22 mouse cellular contexts compared by ENCODE assay signal in the genomic region with DNA sequence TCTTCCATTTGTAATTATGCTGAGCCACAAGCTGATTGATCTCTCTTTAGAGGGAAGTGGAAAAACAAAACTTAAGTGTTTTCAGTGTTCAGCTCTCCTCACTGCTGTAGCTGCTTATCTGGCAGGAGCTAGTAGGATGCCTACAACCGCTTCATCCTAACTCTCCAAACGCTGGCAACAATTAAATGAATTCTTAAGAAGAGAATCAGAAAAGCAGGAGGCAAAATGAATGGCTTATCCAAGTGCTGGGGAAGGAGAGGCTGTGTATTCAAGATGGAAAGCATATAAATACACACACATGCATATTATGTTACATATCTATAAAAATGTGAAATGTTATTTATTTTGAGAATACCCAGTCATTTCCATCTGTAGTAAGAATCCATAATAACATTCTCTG.
DNase-seq lines count a peak whose midpoint lies in the region; ATAC-seq and TF ChIP-seq lines count a peak whose summit lies in the region.
"Had no signal": no experiment of that assay in that cellular context is flagged by ENCODE, and none has a peak within 500 bp of the region (broad histone marks: within the 10 kb centered on the region; RNA-seq: fewer than 3 reads in every experiment).

No protein-coding gene starts in this region.

- H3K27me3 ChIP-seq in forebrain, embryonic 15.5 days, result no peaks in the 10 kb centered on the region
- H3K27me3 ChIP-seq in forebrain, embryonic 13.5 days, result no peaks in the 10 kb centered on the region
- H3K27me3 ChIP-seq in forebrain, postnatal 0 days (ENCODE audit: insufficient read depth, low read length), result no peaks in the 10 kb centered on the region
- no peaks in the 10 kb centered on the region for H3K27me3 ChIP-seq in forebrain, embryonic 14.5 days (replicated peaks; ENCODE audit: control insufficient read depth, insufficient read depth, low read length)
- H3K27me3 ChIP-seq: CH12.LX; embryonic facial prominence, embryonic 12.5 days; forebrain, embryonic 12.5 days had no signal

- no peak overlapping the region for H3K9ac ChIP-seq in forebrain, embryonic 15.5 days (replicated peaks)
- H3K9ac ChIP-seq in forebrain, embryonic 13.5 days, result no peak overlapping the region
- no peak overlapping the region for H3K9ac ChIP-seq in forebrain, postnatal 0 days
- no peak overlapping the region for H3K9ac ChIP-seq in forebrain, embryonic 14.5 days (ENCODE audit: low read length)
- H3K9ac ChIP-seq: embryonic facial prominence, embryonic 12.5 days; forebrain, embryonic 12.5 days had no signal

- peaks cover 16% of the 10 kb centered on the region for H3K4me1 ChIP-seq in forebrain, embryonic 15.5 days
- H3K4me1 ChIP-seq in forebrain, embryonic 13.5 days, result no peaks in the 10 kb centered on the region
- no peaks in the 10 kb centered on the region for H3K4me1 ChIP-seq in forebrain, postnatal 0 days (ENCODE audit: insufficient read depth)
- H3K4me1 ChIP-seq in forebrain, embryonic 14.5 days (ENCODE audit: control insufficient read depth, insufficient read depth, low read length), result no peaks in the 10 kb centered on the region
- H3K4me1 ChIP-seq: embryonic facial prominence, embryonic 10.5 days; embryonic facial prominence, embryonic 12.5 days; forebrain, embryonic 12.5 days had no signal

- H3K36me3 ChIP-seq in forebrain, embryonic 15.5 days, result no peaks in the 10 kb centered on the region
- no peaks in the 10 kb centered on the region for H3K36me3 ChIP-seq in forebrain, embryonic 13.5 days (ENCODE audit: poor library complexity, severe bottlenecking)
- no peaks in the 10 kb centered on the region for H3K36me3 ChIP-seq in forebrain, postnatal 0 days (ENCODE audit: insufficient read depth)
- no peaks in the 10 kb centered on the region for H3K36me3 ChIP-seq in forebrain, embryonic 14.5 days (ENCODE audit: control insufficient read depth, insufficient read depth, low read length)
- H3K36me3 ChIP-seq: embryonic facial prominence, embryonic 10.5 days; embryonic facial prominence, embryonic 12.5 days; forebrain, embryonic 12.5 days; G1E had no signal

- H3K9me3 ChIP-seq in forebrain, embryonic 15.5 days, result no peaks in the 10 kb centered on the region
- no peaks in the 10 kb centered on the region; the same call in 1 of the 2 replicates for H3K9me3 ChIP-seq in forebrain, embryonic 13.5 days (replicated peaks)
- no peaks in the 10 kb centered on the region for H3K9me3 ChIP-seq in forebrain, postnatal 0 days (ENCODE audit: low read length)
- H3K9me3 ChIP-seq in forebrain, embryonic 14.5 days (replicated peaks; ENCODE audit: control insufficient read depth, low read length), result no peaks in the 10 kb centered on the region
- H3K9me3 ChIP-seq: embryonic facial prominence, embryonic 10.5 days; embryonic facial prominence, embryonic 12.5 days; forebrain, embryonic 12.5 days; G1E had no signal

- H3K27ac ChIP-seq in forebrain, embryonic 15.5 days (replicated peaks), result peak overlapping the region; percentile 50
- H3K27ac ChIP-seq in forebrain, embryonic 13.5 days, result no peak overlapping the region
- H3K27ac ChIP-seq in forebrain, postnatal 0 days (ENCODE audit: low read depth, low read length), result no peak overlapping the region
- H3K27ac ChIP-seq in forebrain, embryonic 14.5 days (ENCODE audit: low read depth, low read length), result no peak overlapping the region
- peak overlapping the region; percentile 59; the same call in 1 of the 2 replicates for H3K27ac ChIP-seq in layer of hippocampus, adult 2 months
- H3K27ac ChIP-seq: embryonic facial prominence, embryonic 10.5 days; embryonic facial prominence, embryonic 12.5 days; forebrain, embryonic 12.5 days had no signal

- 53% methylated on average over 2 of the region's 2 CpGs for WGBS in forebrain, embryonic 15.5 days
- WGBS in forebrain, embryonic 13.5 days, result 62% methylated on average over 2 of the region's 2 CpGs
- WGBS in forebrain, postnatal 0 days, result 29% methylated on average over 2 of the region's 2 CpGs
- 61% methylated on average over 2 of the region's 2 CpGs for WGBS in forebrain, embryonic 14.5 days

- H3K4me3 ChIP-seq in forebrain, embryonic 15.5 days, result no peak overlapping the region
- no peak overlapping the region for H3K4me3 ChIP-seq in forebrain, embryonic 13.5 days
- H3K4me3 ChIP-seq in forebrain, postnatal 0 days (ENCODE audit: low read depth, low read length), result no peak overlapping the region
- no peak overlapping the region for H3K4me3 ChIP-seq in forebrain, embryonic 14.5 days (ENCODE audit: low read depth, low read length)
- H3K4me3 ChIP-seq in layer of hippocampus, adult 2 months, result no peak overlapping the region
- H3K4me3 ChIP-seq: embryonic facial prominence, embryonic 10.5 days; embryonic facial prominence, embryonic 12.5 days; forebrain, embryonic 12.5 days had no signal

- H3K4me2 ChIP-seq in forebrain, embryonic 15.5 days (replicated peaks), result no peak overlapping the region
- no peak overlapping the region for H3K4me2 ChIP-seq in forebrain, embryonic 13.5 days
- H3K4me2 ChIP-seq in forebrain, postnatal 0 days (ENCODE audit: low read depth), result no peak overlapping the region
- no peak overlapping the region for H3K4me2 ChIP-seq in forebrain, embryonic 14.5 days (ENCODE audit: low read length)
- H3K4me2 ChIP-seq: embryonic facial prominence, embryonic 12.5 days; forebrain, embryonic 12.5 days had no signal

- no peak for ATAC-seq in forebrain, embryonic 15.5 days (replicated peaks)
- no peak for ATAC-seq in forebrain, embryonic 13.5 days
- ATAC-seq in forebrain, postnatal 0 days, result peak; percentile 73
- ATAC-seq in forebrain, embryonic 14.5 days, result no peak
- ATAC-seq: activated CD4-positive, CD25-positive, alpha-beta regulatory T cell, adult 4 months; CD4-positive, CD25-positive, alpha-beta regulatory T cell, adult 4 months; Patski had no signal

- no peak for DNase-seq in forebrain, postnatal 0 days
- no peak for DNase-seq in forebrain, embryonic 14.5 days (ENCODE audit: low spot score)
- no peak for DNase-seq in layer of hippocampus, adult 2 months (ENCODE audit: low spot score in 2 of 2)
- no peak for DNase-seq in layer of hippocampus, postnatal 36 days
- peak; percentile 66 for DNase-seq in brain, adult 2 months (ENCODE audit: low read depth, low spot score)
- DNase-seq in adrenal gland, postnatal 4 days (ENCODE audit: low spot score in 2 of 2), result no peak
- DNase-seq: adrenal gland, adult 8-10 months; adrenal gland, postnatal 14 days; adrenal gland, postnatal 36 days; B cell, adult 2 months; cerebellum, adult 11-12 months; cerebellum, adult 9-10 months had no signal

- no peak for TF ChIP-seq CTCF in forebrain, postnatal 0 days (IDR thresholded peaks at IDR 0.05; ENCODE audit: low read depth)
- TF ChIP-seq CTCF in layer of hippocampus, adult 2 months (conservative IDR thresholded peaks at IDR 0.05), result no peak

Comparison
In these comparisons a context has a peak if more than half of its experiments do, and no peak if none do; other contexts are left out.
1. H3K27ac ChIP-seq: peak in forebrain, embryonic 15.5 days (single experiment) and layer of hippocampus, adult 2 months (single experiment); none in forebrain, embryonic 13.5 days (single experiment), forebrain, postnatal 0 days (single experiment) and forebrain, embryonic 14.5 days (single experiment).